Mouse (Mus musculus): ENCODE measurements around the gene Enpp4.

- TF ChIP-seq GATA1 (IDR thresholded peaks at IDR 0.05; ENCODE audit: low read length) (no peak), TAL1 (IDR thresholded peaks at IDR 0.05; ENCODE audit: low read length) (no peak)
These were observed at the start of gene Enpp4 for GRCm38 (mm10) chr17:44105287-44106138.
